Mouse (Mus musculus) thymus, adult 2 months (tissue): ENCODE data around the gene Ggps1.

Source experiments
- CTCF ChIP-seq: fragments of 200-500 bp; IDR thresholded peaks from 2 replicates; pipeline ENCODE4 v1.5.1; 2012; ENCODE audit warnings: mild to moderate bottlenecking, control low read depth, low read length, moderate library complexity, borderline replicate concordance; ENCODE audit not compliant: control insufficient read depth, poor library complexity, insufficient read depth; ENCODE audit errors: extremely low read depth
- POLR2A ChIP-seq: fragments of 200-500 bp; IDR thresholded peaks from 2 replicates; pipeline ENCODE4 v1.6.1; 2012; ENCODE audit warnings: mild to moderate bottlenecking, low read length, control low read depth, moderate library complexity; ENCODE audit not compliant: control insufficient read depth, poor library complexity, insufficient read depth; ENCODE audit errors: extremely low read depth

GRCm38 (mm10) chr13:14034073-14034348, 29.3 kb downstream of the Ggps1 start:
- TF ChIP-seq POLR2A (no peak), CTCF (no peak)
